Mouse (Mus musculus): ENCODE measurements at regions not wholly inside any gene's neighbourhood (a gene's known extent, or its start where the extent isn't known, plus 50 kb on each side); places are given as distances from the start of the nearest gene placed in this dataset.

DNA sequence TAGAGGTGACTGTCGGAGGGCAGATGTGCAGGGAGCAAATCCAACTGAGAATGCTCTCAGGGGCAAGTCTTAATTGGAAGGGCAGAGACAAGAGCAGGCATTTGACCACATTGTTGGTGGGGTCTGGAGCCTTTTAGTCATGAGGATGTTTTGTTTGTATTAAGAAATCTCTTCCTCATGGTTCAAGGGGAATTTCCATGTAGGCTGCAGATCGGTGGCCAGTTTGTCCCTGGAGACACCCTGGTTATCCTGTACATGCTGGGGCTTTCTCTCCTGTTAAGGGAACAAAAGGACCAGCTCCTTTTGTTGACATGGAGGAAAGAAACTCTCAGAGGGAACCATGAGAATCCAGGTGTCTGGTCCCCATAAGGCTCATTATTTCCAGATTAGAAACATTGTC is 174.4 kb downstream of the Rab11fip4 start:
- no peak for DNase-seq (ENCODE audit: low read depth, low spot score)

DNA sequence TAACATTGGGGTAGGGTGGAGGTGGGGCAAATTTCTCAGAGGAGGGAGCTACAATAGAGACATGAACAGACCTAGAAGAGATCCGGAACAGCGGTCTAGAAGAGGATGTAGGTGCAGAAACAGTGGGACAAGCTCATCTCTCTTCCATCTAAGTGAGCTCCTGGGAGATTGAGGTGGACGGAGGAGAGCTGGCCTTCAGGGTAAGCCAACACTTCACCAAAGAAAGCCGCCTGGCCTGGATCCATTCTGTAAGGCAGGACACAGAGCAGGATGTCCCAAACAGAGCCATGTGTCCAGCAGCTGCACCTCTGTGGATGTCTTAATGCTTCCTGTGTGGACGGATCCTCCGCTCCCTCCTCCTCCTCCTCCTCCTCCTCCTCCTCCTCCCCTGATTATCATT is 173.0 kb downstream of the Rab11fip4 start:
- DNase-seq (ENCODE audit: low read depth, low spot score) = no peak

GRCm38 (mm10) chr11:79762654-79763053 is 171.6 kb downstream of the Rab11fip4 start:
- DNase-seq (ENCODE audit: low read depth, low spot score) = no peak

- no peak for DNase-seq (ENCODE audit: low read depth, low spot score)
Measured at GRCm38 (mm10) chr11:79762027-79762426, 171.0 kb downstream of the Rab11fip4 start.

- DNase-seq (ENCODE audit: low read depth, low spot score) = peak; percentile 46
Measured at GRCm38 (mm10) chr11:79760533-79760932, 169.5 kb downstream of the Rab11fip4 start.

GRCm38 (mm10) chr11:79758281-79758680 is 167.3 kb downstream of the Rab11fip4 start:
- DNase-seq (ENCODE audit: low read depth, low spot score) = no peak

DNA sequence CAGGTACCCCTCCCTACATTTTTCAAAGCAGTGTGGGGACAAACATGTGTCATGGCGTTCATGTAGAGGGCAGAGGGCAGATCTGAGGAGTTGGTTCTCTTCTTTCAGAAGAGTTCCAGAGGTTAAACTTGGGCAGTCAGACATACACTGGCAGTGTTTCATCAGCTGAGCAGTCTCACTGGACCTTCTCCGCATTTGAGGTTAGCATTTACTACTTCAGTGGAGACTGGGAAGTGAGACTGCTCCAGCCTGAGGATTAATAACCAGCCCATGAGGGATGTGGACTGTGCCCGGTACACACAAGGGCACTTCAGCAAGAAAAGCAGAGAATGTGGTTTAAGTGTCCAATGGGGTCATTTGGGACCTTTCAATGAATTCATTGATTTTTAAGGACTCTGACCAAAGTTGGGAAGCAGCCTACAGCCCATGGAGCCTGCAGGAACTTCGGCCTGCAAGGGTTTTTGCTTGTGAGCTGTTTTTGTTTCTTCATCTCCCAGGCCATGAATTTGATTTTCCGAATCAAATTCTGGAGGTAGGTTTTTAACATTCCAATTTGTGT is 166.6 kb downstream of the Rab11fip4 start:
- no peak for DNase-seq (ENCODE audit: low read depth, low spot score)

DNA sequence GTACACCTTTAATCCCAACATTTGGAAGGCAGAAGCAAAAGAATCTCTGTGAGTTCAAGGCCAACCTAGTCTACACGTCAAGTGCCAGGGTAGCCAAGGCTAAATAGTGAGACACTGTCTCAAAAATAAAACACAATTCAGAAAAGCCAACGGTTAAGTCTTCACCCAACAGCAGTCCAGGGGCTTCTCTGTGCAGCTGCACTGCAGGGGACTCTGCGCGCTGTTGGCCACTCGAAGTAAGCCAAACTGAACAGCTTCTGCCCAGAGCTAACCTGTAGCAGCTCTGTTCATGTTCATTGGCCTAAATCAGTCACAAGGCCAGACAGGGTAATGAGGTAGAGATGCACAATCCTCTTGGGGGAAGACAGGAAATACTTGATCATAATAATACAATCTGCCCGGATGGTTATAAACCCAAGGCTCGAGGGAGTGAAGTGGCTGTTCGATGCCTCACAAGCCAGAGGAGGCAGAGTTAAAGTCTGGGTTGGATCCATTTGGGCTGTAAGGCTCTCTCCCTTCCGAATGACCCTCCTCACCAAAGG is 165.4 kb downstream of the Rab11fip4 start:
- DNase-seq (ENCODE audit: low read depth, low spot score) = no peak

GRCm38 (mm10) chr11:79753491-79753890 is 162.5 kb downstream of the Rab11fip4 start:
- peak; percentile 65 for DNase-seq (ENCODE audit: low read depth, low spot score)

GRCm38 (mm10) chr11:79752717-79753480 is 161.9 kb downstream of the Rab11fip4 start:
- peak; percentile 95 for DNase-seq (ENCODE audit: low read depth, low spot score)

DNA sequence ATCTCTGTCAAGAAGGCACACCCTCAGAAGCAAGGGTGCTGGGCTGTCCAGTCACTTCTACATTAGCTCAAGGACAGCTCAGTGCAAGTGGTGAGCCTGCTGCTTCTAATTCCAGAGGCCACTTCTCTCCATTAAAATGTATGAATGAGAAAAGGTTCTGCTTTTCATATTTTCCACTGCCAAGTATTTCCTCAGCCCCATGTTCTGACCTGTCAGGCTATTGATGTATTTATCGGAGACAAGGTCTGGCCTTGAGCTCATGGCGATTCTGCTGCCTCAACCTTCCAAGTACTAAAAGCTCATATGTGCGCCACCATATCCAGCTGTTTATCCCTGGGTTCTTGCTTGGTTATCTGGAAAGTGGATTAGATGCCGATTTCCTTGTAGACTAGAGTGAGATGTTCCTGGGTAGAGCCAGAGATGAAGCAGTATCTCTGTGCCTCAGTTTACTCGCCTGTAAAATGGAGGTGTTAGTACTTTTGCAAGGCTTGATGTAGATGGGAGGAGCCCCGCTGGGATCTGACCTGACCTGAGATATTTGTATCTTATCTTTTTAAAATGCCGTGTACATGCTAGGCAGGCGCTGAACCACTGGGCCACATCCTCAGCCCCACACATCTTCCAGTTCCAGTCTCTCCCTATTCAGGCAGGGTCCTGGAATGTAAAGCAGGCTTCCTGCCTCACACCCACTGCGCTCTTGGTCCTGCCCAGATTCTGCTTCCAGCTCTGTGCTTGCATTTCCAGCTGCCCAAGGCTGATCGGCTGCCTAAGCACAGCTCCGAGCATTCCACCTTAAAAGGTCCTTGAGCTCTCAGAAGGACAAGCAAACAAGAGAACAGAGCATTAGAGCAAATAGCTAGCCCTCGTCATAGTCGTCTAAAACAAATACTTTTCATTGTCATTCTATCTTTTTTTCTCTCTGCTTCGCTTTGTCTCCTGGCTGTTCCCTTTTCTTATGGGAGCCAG is 161.0 kb downstream of the Rab11fip4 start:
- peak; percentile 98 for DNase-seq (ENCODE audit: low read depth, low spot score)

DNA sequence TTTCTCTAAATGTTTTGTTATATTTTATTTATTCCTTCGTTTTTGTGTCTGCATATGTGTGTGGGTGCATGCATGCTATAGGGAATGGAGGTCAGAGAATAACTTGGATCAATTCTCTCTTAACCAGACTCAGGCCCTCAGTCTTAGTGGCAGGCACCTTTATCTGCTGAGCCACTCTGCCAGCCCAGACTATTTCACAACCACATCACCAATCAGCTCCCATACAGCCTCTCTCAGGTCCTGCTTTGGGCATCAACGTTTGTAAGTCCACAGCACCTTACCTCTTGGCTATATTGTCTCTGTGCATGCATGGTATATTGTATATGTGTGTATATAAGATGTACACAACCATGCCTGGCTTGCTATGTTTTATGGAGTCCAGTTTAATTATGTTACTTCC is 159.9 kb downstream of the Rab11fip4 start:
- no peak for DNase-seq (ENCODE audit: low read depth, low spot score)

DNA sequence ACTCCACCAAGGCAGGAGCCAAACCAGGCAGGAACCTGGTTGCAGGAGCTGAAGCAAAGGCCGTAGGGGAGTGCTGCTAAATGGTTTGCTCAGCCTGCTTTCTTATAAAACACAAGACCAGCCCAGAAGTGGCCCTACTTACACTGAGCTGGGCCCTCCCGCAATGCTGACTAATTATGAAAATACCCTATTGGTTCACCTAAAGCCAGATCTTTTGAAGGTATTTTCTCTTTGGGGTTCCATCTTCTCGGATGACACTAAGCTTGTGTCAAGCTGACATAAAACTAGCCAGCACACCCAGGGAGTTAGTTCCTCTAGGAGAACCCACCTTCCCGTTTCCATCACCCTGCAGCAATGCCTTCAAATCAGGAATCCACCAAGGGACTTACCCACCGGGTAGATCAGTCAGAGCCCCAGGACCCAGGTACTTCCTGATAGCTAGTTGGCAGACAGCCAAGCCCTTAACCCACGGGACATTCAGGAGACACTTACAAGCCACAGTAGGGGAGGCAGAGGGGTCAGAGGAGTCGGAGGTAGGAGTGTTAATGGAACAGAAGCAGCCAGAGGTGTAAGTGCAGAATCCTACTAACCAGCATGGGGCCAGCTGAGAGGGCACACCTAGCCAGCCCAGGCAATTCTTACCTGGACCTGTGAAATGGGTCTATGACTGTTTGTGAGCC is 158.9 kb downstream of the Rab11fip4 start:
- DNase-seq (ENCODE audit: low read depth, low spot score) = peak; percentile 70

- DNase-seq (ENCODE audit: low read depth, low spot score) = no peak
Measured at GRCm38 (mm10) chr11:79749141-79749540, 158.1 kb downstream of the Rab11fip4 start.

GRCm38 (mm10) chr11:79748606-79749125 is 157.7 kb downstream of the Rab11fip4 start:
- DNase-seq (ENCODE audit: low read depth, low spot score) = no peak

DNA sequence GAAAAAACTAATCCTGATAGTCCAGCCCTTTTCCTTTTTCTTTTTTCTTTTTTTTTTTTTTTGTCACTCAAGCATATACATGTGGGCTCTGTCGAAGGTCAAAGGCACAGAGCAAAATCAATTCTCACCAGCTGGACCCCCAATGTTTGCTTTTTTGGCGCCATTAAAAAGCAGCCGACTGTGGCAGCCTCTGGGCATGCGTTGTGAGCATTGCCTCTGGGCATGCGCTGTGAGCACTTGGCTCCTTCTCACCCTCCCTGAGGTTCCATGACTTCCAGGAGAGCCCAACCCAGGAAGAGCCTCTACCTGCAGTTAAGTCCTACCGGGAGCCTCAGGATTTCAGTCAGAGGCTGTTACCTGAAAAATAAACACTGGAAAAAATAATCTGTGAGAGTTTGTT is 156.8 kb downstream of the Rab11fip4 start:
- no peak for DNase-seq (ENCODE audit: low read depth, low spot score)

Data from ZHBTc4 (cell line).